9 mouse cellular contexts compared by ENCODE assay signal in the genomic region with DNA sequence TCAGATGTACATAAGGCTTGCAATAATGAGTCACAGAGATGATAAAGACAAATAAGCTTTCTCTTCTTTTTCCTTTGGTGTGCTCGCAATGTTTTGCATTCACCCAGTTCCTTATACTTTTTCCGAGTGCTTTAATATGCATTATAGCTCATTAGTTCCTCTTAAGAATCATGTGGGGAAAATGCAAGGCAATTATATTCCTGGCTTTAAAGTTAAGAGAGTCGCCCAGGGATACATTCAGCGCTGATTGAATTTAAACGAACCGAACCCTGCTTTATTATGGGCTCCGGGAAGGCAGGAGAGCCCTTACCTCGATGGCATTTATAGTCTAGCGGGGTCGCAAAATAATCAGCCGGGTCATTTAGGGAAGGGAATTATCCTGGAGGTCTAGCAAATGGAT. TPM values are rescaled to one million over a fixed set of nuclear protein-coding genes. Genes with fewer than 3 reads are reported as not detected.
DNase-seq lines count a peak whose midpoint lies in the region; ATAC-seq and TF ChIP-seq lines count a peak whose summit lies in the region.
"Had no signal": no experiment of that assay in that cellular context is flagged by ENCODE, and none has a peak within 500 bp of the region (broad histone marks: within the 10 kb centered on the region; RNA-seq: fewer than 3 reads in every experiment).

No protein-coding gene starts in this region.

- no peak for ATAC-seq in liver, embryonic 11.5 days (replicated peaks; ENCODE audit: low FRiP score)

- H3K36me3 ChIP-seq in heart, adult 2 months (ENCODE audit: control insufficient read depth, insufficient read depth, low read length), result no peaks in the 10 kb centered on the region
- H3K36me3 ChIP-seq in thymus, adult 2 months (ENCODE audit: control insufficient read depth, insufficient read depth, low read length), result no peaks in the 10 kb centered on the region
- H3K36me3 ChIP-seq in liver, embryonic 11.5 days (ENCODE audit: control insufficient read depth, insufficient read depth, low read length), result no peaks in the 10 kb centered on the region

- peak overlapping the region; percentile 96 for H3K4me2 ChIP-seq in liver, embryonic 11.5 days

- no peaks in the 10 kb centered on the region for H3K27me3 ChIP-seq in heart, adult 2 months (ENCODE audit: control insufficient read depth, insufficient read depth, low read length)
- no peaks in the 10 kb centered on the region for H3K27me3 ChIP-seq in thymus, adult 2 months (ENCODE audit: control insufficient read depth, insufficient read depth, low read length)
- no peaks in the 10 kb centered on the region for H3K27me3 ChIP-seq in liver, embryonic 11.5 days (replicated peaks; ENCODE audit: control insufficient read depth, insufficient read depth, low read length)

- H3K9ac ChIP-seq in heart, adult 2 months (ENCODE audit: low read depth, low read length), result peak overlapping the region; percentile 82
- peak overlapping the region; percentile 85 for H3K9ac ChIP-seq in liver, embryonic 11.5 days (ENCODE audit: low read depth, low read length)

- peak overlapping the region; percentile 64 for H3K4me3 ChIP-seq in heart, adult 2 months
- H3K4me3 ChIP-seq in thymus, adult 2 months (ENCODE audit: control insufficient read depth, insufficient read depth, low read length), result peak overlapping the region; percentile 53
- H3K4me3 ChIP-seq in liver, embryonic 11.5 days (ENCODE audit: low read depth, low read length), result peak overlapping the region; percentile 58

- H3K27ac ChIP-seq in heart, adult 2 months, result peak overlapping the region; percentile 80
- H3K27ac ChIP-seq in thymus, adult 2 months (ENCODE audit: control insufficient read depth, insufficient read depth, low read length), result no peak overlapping the region
- peak overlapping the region; percentile 28; the same call in 1 of the 2 replicates for H3K27ac ChIP-seq in liver, embryonic 11.5 days (ENCODE audit: low read depth, low read length)

- H3K9me3 ChIP-seq in liver, embryonic 11.5 days (ENCODE audit: control insufficient read depth, low read length), result no peaks in the 10 kb centered on the region

- intact Hi-C loops in heart, adult 2 months (cut with DNase I), result no loop called here
- intact Hi-C loops in heart, postnatal 36 days (cut with DNase I), result loop anchor here (5.0 kb wide), 1 partner anchor 100 kb away; no protein-coding TSS in a partner anchor

- TF ChIP-seq EP300 in heart, adult 2 months (IDR thresholded peaks at IDR 0.05; ENCODE audit: insufficient read depth, low read depth, low read length), result no peak

- WGBS in heart, adult 2 months, result 24% methylated on average over 11 of the region's 11 CpGs
- 25% methylated on average over 11 of the region's 11 CpGs for WGBS in thymus, adult 2 months
- whole genome bisulfite sequencing in liver, embryonic 11.5 days, result 32% methylated on average over 11 of the region's 11 CpGs

- no peak for TF ChIP-seq CTCF in heart, adult 2 months (IDR thresholded peaks at IDR 0.05)
- TF ChIP-seq CTCF in thymus, adult 2 months (IDR thresholded peaks at IDR 0.05; ENCODE audit: borderline replicate concordance, control insufficient read depth, extremely low read depth, insufficient read depth, low read length, poor library complexity), result no peak

- DNase-seq in heart, adult 2 months, result no peak
- DNase-seq in heart, postnatal 36 days, result no peak
- no peak for DNase-seq in thymus, adult 2 months
- no peak for DNase-seq in thymus, postnatal 25 days
- DNase-seq in liver, embryonic 11.5 days (ENCODE audit: low spot score), result no peak
- DNase-seq in urinary bladder, adult 18-20 months (ENCODE audit: low spot score in 2 of 2), result no peak
- no peak for DNase-seq in ovary, postnatal 36 days (ENCODE audit: low spot score)
- DNase-seq in kidney, postnatal 14 days, result no peak

- no peaks in the 10 kb centered on the region for H3K79me2 ChIP-seq in heart, adult 2 months (replicated peaks; ENCODE audit: control insufficient read depth, insufficient read depth, low read length)

- peaks cover 6% of the 10 kb centered on the region for H3K4me1 ChIP-seq in heart, adult 2 months (ENCODE audit: control insufficient read depth, insufficient read depth, low read length)
- H3K4me1 ChIP-seq in thymus, adult 2 months (replicated peaks; ENCODE audit: control insufficient read depth, insufficient read depth, low read length), result peaks cover 5% of the 10 kb centered on the region; the same call in 1 of the 2 replicates
- peaks cover 4% of the 10 kb centered on the region; the same call in 1 of the 2 replicates for H3K4me1 ChIP-seq in liver, embryonic 11.5 days (replicated peaks; ENCODE audit: control insufficient read depth, insufficient read depth, low read length)

- TF ChIP-seq POLR2A in heart, adult 2 months (IDR thresholded peaks at IDR 0.05; ENCODE audit: insufficient read depth, low read depth, low read length), result no peak
- TF ChIP-seq POLR2A in thymus, adult 2 months (IDR thresholded peaks at IDR 0.05; ENCODE audit: control insufficient read depth, extremely low read depth, insufficient read depth, low read length, poor library complexity), result no peak

RNA-seq across cellular contexts. Expression of a gene that starts 10.8 kb away (rescaled TPM):
- 10 to 100 TPM; 35.7 to 37.4 TPM for total RNA-seq in heart, adult 2 months (2021)
- polyA plus RNA-seq in heart, adult 2 months (2012; rRNA removed), result 14.7 and 20.4 TPM in 2 replicates
- 10 to 100 TPM; 30.3 to 39.1 TPM for total RNA-seq in heart, postnatal 36 days (2021)
- 0.06 and 1.1 TPM in 2 replicates for polyA plus RNA-seq in thymus, adult 2 months (2012; rRNA removed)
- polyA plus RNA-seq in liver, embryonic 11.5 days (2014; fragmentation: Nextera tagmentation; extraction: Ambion mirVana), result 0.12 and 0.52 TPM in 2 replicates
- total RNA-seq: neutrophil, adult 5-6 weeks had no signal
